Mouse (Mus musculus): ENCODE results near the gene Gpd1. TPM values are rescaled to one million over a fixed set of nuclear protein-coding genes. Genes with fewer than 3 reads are reported as not detected.

Gene Gpd1
- 0.62 and 0.63 TPM in 2 replicates for polyA plus RNA-seq (2014; fragmentation: Nextera tagmentation; extraction: Ambion mirVana)

GRCm38 (mm10) chr15:99717386-99718334, at the start of gene Gpd1:
Gpd1 (plus strand) TSS chr15:99717515.
- no peak within 1 kb of the TSS for H3K4me3 ChIP-seq (ENCODE audit: low read depth, low read length)
- no peak within 1 kb of the TSS for H3K4me2 ChIP-seq
- no peaks in the 10 kb centered on the region for H3K9me3 ChIP-seq (replicated peaks; ENCODE audit: control insufficient read depth, low read length)
- H3K27ac ChIP-seq (ENCODE audit: low read depth, low read length): no peak within 1 kb of the TSS
- ATAC-seq (replicated peaks; ENCODE audit: insufficient number of reproducible peaks, low FRiP score, low TSS enrichment): no peak
- H3K9ac ChIP-seq (ENCODE audit: low read depth, low read length): no peak within 1 kb of the TSS
- peaks cover 5% of the 10 kb centered on the region for H3K36me3 ChIP-seq (ENCODE audit: control insufficient read depth, insufficient read depth, low read length)
- 67% methylated on average over 26 of the region's 26 CpGs for WGBS (ENCODE audit: insufficient replicate concordance)
- no peaks in the 10 kb centered on the region for H3K27me3 ChIP-seq (ENCODE audit: control insufficient read depth, insufficient read depth, low read length)
- H3K4me1 ChIP-seq (ENCODE audit: control insufficient read depth, insufficient read depth, low read length): peaks cover 15% of the 10 kb centered on the region

- H3K36me3 ChIP-seq (ENCODE audit: control insufficient read depth, insufficient read depth, low read length): no peaks in the 10 kb centered on the region
- no peak overlapping the region for H3K9ac ChIP-seq (ENCODE audit: low read depth, low read length)
- H3K4me3 ChIP-seq (ENCODE audit: low read depth, low read length): no peak overlapping the region
- peaks cover 28% of the 10 kb centered on the region for H3K4me1 ChIP-seq (ENCODE audit: control insufficient read depth, insufficient read depth, low read length)
- WGBS (ENCODE audit: insufficient replicate concordance): 95% methylated on average over 2 of the region's 2 CpGs
- no peak for ATAC-seq (replicated peaks; ENCODE audit: insufficient number of reproducible peaks, low FRiP score, low TSS enrichment)
- no peaks in the 10 kb centered on the region for H3K9me3 ChIP-seq (replicated peaks; ENCODE audit: control insufficient read depth, low read length)
- no peak overlapping the region for H3K27ac ChIP-seq (ENCODE audit: low read depth, low read length)
- peaks cover 48% of the 10 kb centered on the region for H3K27me3 ChIP-seq (ENCODE audit: control insufficient read depth, insufficient read depth, low read length)
- no peak overlapping the region for H3K4me2 ChIP-seq
Measured at GRCm38 (mm10) chr15:99667544-99667943, 49.8 kb upstream of the Gpd1 start.

GRCm38 (mm10) chr15:99668881-99669280, 48.4 kb upstream of the Gpd1 start:
- WGBS (ENCODE audit: insufficient replicate concordance): 3% methylated on average over 12 of the region's 12 CpGs
- Histone ChIP-seq H3K27ac (ENCODE audit: low read depth, low read length) (no peak overlapping the region), H3K27me3 (ENCODE audit: control insufficient read depth, insufficient read depth, low read length) (peaks cover 61% of the 10 kb centered on the region), H3K4me2 (peak overlapping the region; percentile 5), H3K4me1 (ENCODE audit: control insufficient read depth, insufficient read depth, low read length) (peaks cover 25% of the 10 kb centered on the region), H3K36me3 (ENCODE audit: control insufficient read depth, insufficient read depth, low read length) (no peaks in the 10 kb centered on the region), H3K9ac (ENCODE audit: low read depth, low read length) (no peak overlapping the region), H3K9me3 (replicated peaks; ENCODE audit: control insufficient read depth, low read length) (no peaks in the 10 kb centered on the region), H3K4me3 (ENCODE audit: low read depth, low read length) (no peak overlapping the region)
- no peak for ATAC-seq (replicated peaks; ENCODE audit: insufficient number of reproducible peaks, low FRiP score, low TSS enrichment)

- Histone ChIP-seq H3K9ac (ENCODE audit: low read depth, low read length) (no peak overlapping the region), H3K4me3 (ENCODE audit: low read depth, low read length) (no peak overlapping the region), H3K27ac (ENCODE audit: low read depth, low read length) (no peak overlapping the region), H3K36me3 (ENCODE audit: control insufficient read depth, insufficient read depth, low read length) (no peaks in the 10 kb centered on the region), H3K4me1 (ENCODE audit: control insufficient read depth, insufficient read depth, low read length) (peaks cover 19% of the 10 kb centered on the region), H3K9me3 (replicated peaks; ENCODE audit: control insufficient read depth, low read length) (no peaks in the 10 kb centered on the region), H3K4me2 (no peak overlapping the region), H3K27me3 (ENCODE audit: control insufficient read depth, insufficient read depth, low read length) (peaks cover 64% of the 10 kb centered on the region)
- ATAC-seq (replicated peaks; ENCODE audit: insufficient number of reproducible peaks, low FRiP score, low TSS enrichment): no peak
- WGBS (ENCODE audit: insufficient replicate concordance): 0% methylated on average over 1 of the region's 1 CpGs
Measured at GRCm38 (mm10) chr15:99669392-99669791, 47.9 kb upstream of the Gpd1 start.

- ATAC-seq (replicated peaks; ENCODE audit: insufficient number of reproducible peaks, low FRiP score, low TSS enrichment): no peak
- H3K9me3 ChIP-seq (replicated peaks; ENCODE audit: control insufficient read depth, low read length): no peaks in the 10 kb centered on the region
- 1% methylated on average over 45 of the region's 74 CpGs for WGBS (ENCODE audit: insufficient replicate concordance)
Measured at GRCm38 (mm10) chr15:99670154-99670821, 47.0 kb upstream of the Gpd1 start, which contains the start of gene Asic1. Asic1 (plus strand) TSS chr15:99670368.

GRCm38 (mm10) chr15:99670964-99671670, 46.2 kb upstream of the Gpd1 start:
- no peak for ATAC-seq (replicated peaks; ENCODE audit: insufficient number of reproducible peaks, low FRiP score, low TSS enrichment)
- 8% methylated on average over 12 of the region's 17 CpGs for WGBS (ENCODE audit: insufficient replicate concordance)
- peaks cover 60% of the 10 kb centered on the region for H3K27me3 ChIP-seq (ENCODE audit: control insufficient read depth, insufficient read depth, low read length)
- H3K9ac ChIP-seq (ENCODE audit: low read depth, low read length): peak overlapping the region; percentile 63; the same call in 1 of the 2 replicates
- H3K4me1 ChIP-seq (ENCODE audit: control insufficient read depth, insufficient read depth, low read length): peaks cover 13% of the 10 kb centered on the region; the same call in 1 of the 2 replicates
- peak overlapping the region; percentile 47 for H3K4me3 ChIP-seq (ENCODE audit: low read depth, low read length)
- no peaks in the 10 kb centered on the region for H3K9me3 ChIP-seq (replicated peaks; ENCODE audit: control insufficient read depth, low read length)
- H3K27ac ChIP-seq (ENCODE audit: low read depth, low read length): no peak overlapping the region
- no peaks in the 10 kb centered on the region for H3K36me3 ChIP-seq (ENCODE audit: control insufficient read depth, insufficient read depth, low read length)
- peak overlapping the region; percentile 90 for H3K4me2 ChIP-seq

More at GRCm38 (mm10) chr15:99670154-99670821, 47.0 kb upstream of the Gpd1 start, which contains the start of gene Asic1:
- Histone ChIP-seq H3K36me3 (ENCODE audit: control insufficient read depth, insufficient read depth, low read length) (no peaks in the 10 kb centered on the region), H3K9ac (ENCODE audit: low read depth, low read length) (peak within 1 kb of the TSS; percentile 63; the same call in 1 of the 2 replicates), H3K27ac (ENCODE audit: low read depth, low read length) (no peak within 1 kb of the TSS), H3K27me3 (ENCODE audit: control insufficient read depth, insufficient read depth, low read length) (peaks cover 62% of the 10 kb centered on the region), H3K4me1 (ENCODE audit: control insufficient read depth, insufficient read depth, low read length) (peaks cover 15% of the 10 kb centered on the region), H3K4me2 (peak within 1 kb of the TSS; percentile 90), H3K4me3 (ENCODE audit: low read depth, low read length) (peak within 1 kb of the TSS; percentile 47)

GRCm38 (mm10) chr15:99671783-99672182, 45.5 kb upstream of the Gpd1 start:
- no peaks in the 10 kb centered on the region for H3K36me3 ChIP-seq (ENCODE audit: control insufficient read depth, insufficient read depth, low read length)
- H3K4me1 ChIP-seq (ENCODE audit: control insufficient read depth, insufficient read depth, low read length): peaks cover 13% of the 10 kb centered on the region; the same call in 1 of the 2 replicates
- H3K27ac ChIP-seq (ENCODE audit: low read depth, low read length): no peak overlapping the region
- H3K4me2 ChIP-seq: no peak overlapping the region
- H3K9ac ChIP-seq (ENCODE audit: low read depth, low read length): no peak overlapping the region
- ATAC-seq (replicated peaks; ENCODE audit: insufficient number of reproducible peaks, low FRiP score, low TSS enrichment): no peak
- H3K27me3 ChIP-seq (ENCODE audit: control insufficient read depth, insufficient read depth, low read length): peaks cover 55% of the 10 kb centered on the region
- no peak overlapping the region for H3K4me3 ChIP-seq (ENCODE audit: low read depth, low read length)
- no peaks in the 10 kb centered on the region for H3K9me3 ChIP-seq (replicated peaks; ENCODE audit: control insufficient read depth, low read length)
- 64% methylated on average over 14 of the region's 14 CpGs for WGBS (ENCODE audit: insufficient replicate concordance)

GRCm38 (mm10) chr15:99674866-99675265, 42.4 kb upstream of the Gpd1 start:
- Histone ChIP-seq H3K4me1 (ENCODE audit: control insufficient read depth, insufficient read depth, low read length) (peaks cover 14% of the 10 kb centered on the region), H3K9ac (ENCODE audit: low read depth, low read length) (no peak overlapping the region), H3K9me3 (replicated peaks; ENCODE audit: control insufficient read depth, low read length) (no peaks in the 10 kb centered on the region), H3K27ac (ENCODE audit: low read depth, low read length) (no peak overlapping the region), H3K27me3 (ENCODE audit: control insufficient read depth, insufficient read depth, low read length) (peaks cover 44% of the 10 kb centered on the region), H3K4me3 (ENCODE audit: low read depth, low read length) (no peak overlapping the region), H3K36me3 (ENCODE audit: control insufficient read depth, insufficient read depth, low read length) (no peaks in the 10 kb centered on the region), H3K4me2 (no peak overlapping the region)
- no peak for ATAC-seq (replicated peaks; ENCODE audit: insufficient number of reproducible peaks, low FRiP score, low TSS enrichment)
- 64% methylated on average over 3 of the region's 3 CpGs for WGBS (ENCODE audit: insufficient replicate concordance)

Measured in heart, embryonic 11.5 days (tissue).